ENCODE assay signal across 24 mouse cellular contexts in the genomic region with DNA sequence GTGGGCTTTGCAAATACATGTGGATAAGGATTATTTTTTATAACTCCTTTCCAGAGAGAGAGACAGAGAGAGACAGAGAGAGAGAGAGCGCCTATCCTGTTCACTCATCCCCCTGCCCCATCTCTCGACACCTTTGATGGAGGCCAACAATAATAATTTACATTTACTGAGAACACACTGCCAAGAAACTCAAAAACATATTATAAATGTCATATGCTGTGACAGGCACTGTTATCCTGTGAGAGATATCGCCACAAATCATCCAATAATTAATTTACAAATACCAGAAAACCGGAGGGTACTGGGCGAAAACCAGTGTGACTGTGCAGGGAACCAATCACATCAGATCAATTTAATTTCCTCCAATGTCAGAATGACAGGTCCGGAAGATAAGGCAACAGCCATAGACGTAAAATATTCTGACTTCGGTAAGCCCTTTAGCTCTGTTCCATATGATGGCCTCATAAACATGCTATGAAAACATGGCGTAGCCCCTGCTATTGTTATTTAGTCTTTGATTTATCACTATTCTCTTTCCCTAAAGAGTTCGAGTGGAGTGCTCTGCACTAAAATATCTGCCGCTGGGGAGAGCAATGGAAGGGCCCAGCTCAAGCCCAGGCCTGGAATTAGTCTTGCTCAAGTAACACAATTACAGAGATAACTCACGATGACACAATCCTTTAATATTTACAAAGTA.
DNase-seq lines count a peak whose midpoint lies in the region; ATAC-seq and TF ChIP-seq lines count a peak whose summit lies in the region.
"Had no signal": no experiment of that assay in that cellular context is flagged by ENCODE, and none has a peak within 500 bp of the region (broad histone marks: within the 10 kb centered on the region; RNA-seq: fewer than 3 reads in every experiment).

No protein-coding gene starts in this region.

- peaks cover 17% of the 10 kb centered on the region for H3K4me1 ChIP-seq in hindbrain, embryonic 10.5 days (replicated peaks)
- H3K4me1 ChIP-seq in hindbrain, embryonic 11.5 days (replicated peaks; ENCODE audit: control insufficient read depth, insufficient read depth, low read length): no peaks in the 10 kb centered on the region
- H3K4me1 ChIP-seq in kidney, postnatal 0 days (replicated peaks; ENCODE audit: insufficient read depth, low read length): no peaks in the 10 kb centered on the region
- H3K4me1 ChIP-seq in midbrain, embryonic 13.5 days (replicated peaks): peaks cover 16% of the 10 kb centered on the region
- no peaks in the 10 kb centered on the region; the same call in 1 of the 2 replicates for H3K4me1 ChIP-seq in midbrain, postnatal 0 days (ENCODE audit: insufficient read depth, low read length)
- H3K4me1 ChIP-seq in midbrain, embryonic 15.5 days: peaks cover 11% of the 10 kb centered on the region
- H3K4me1 ChIP-seq: embryonic facial prominence, embryonic 13.5 days; heart, embryonic 15.5 days; liver, embryonic 12.5 days had no signal

- no peak for DNase-seq in hindbrain, embryonic 10.5 days (ENCODE audit: low spot score)
- DNase-seq in hindbrain, embryonic 11.5 days (ENCODE audit: low spot score): no peak
- DNase-seq in kidney, postnatal 0 days (ENCODE audit: low spot score): peak; percentile 65
- DNase-seq in kidney, adult 8-10 months: no peak
- no peak for DNase-seq in midbrain, postnatal 0 days (ENCODE audit: low spot score)
- DNase-seq in layer of hippocampus, postnatal 36 days: no peak
- DNase-seq: adrenal gland, postnatal 14 days; cerebellum, adult 2 months; cerebellum, postnatal 36 days; embryo, embryonic 11 days; gastrocnemius, adult 2 months; heart, postnatal 36 days; kidney, postnatal 4 days; lung, adult 18-20 months; thymus, adult 18-20 months; thymus, postnatal 36 days had no signal

- H3K4me3 ChIP-seq in hindbrain, embryonic 10.5 days: no peak overlapping the region
- H3K4me3 ChIP-seq in hindbrain, embryonic 11.5 days (ENCODE audit: low read depth, low read length): no peak overlapping the region
- no peak overlapping the region for H3K4me3 ChIP-seq in kidney, postnatal 0 days (replicated peaks; ENCODE audit: low read depth, low read length)
- no peak overlapping the region for H3K4me3 ChIP-seq in midbrain, embryonic 13.5 days (replicated peaks)
- no peak overlapping the region for H3K4me3 ChIP-seq in midbrain, postnatal 0 days (ENCODE audit: low read depth, low read length)
- H3K4me3 ChIP-seq in midbrain, embryonic 15.5 days: no peak overlapping the region
- H3K4me3 ChIP-seq: embryonic facial prominence, embryonic 13.5 days; erythroblast, embryonic 14.5 days; forebrain, embryonic 12.5 days; gastrocnemius, adult 2 months; heart, embryonic 15.5 days; limb, embryonic 13.5 days; liver, embryonic 12.5 days had no signal

- no peak for TF ChIP-seq CTCF in kidney, postnatal 0 days (IDR thresholded peaks at IDR 0.05; ENCODE audit: low read depth)
- no peak for TF ChIP-seq CTCF in midbrain, postnatal 0 days (IDR thresholded peaks at IDR 0.05)

- no peaks in the 10 kb centered on the region for H3K36me3 ChIP-seq in hindbrain, embryonic 10.5 days
- no peaks in the 10 kb centered on the region for H3K36me3 ChIP-seq in hindbrain, embryonic 11.5 days (ENCODE audit: control insufficient read depth, insufficient read depth, low read length)
- H3K36me3 ChIP-seq in kidney, postnatal 0 days (ENCODE audit: insufficient read depth, low read length): no peaks in the 10 kb centered on the region
- no peaks in the 10 kb centered on the region for H3K36me3 ChIP-seq in midbrain, embryonic 13.5 days
- no peaks in the 10 kb centered on the region for H3K36me3 ChIP-seq in midbrain, postnatal 0 days (ENCODE audit: insufficient read depth, low read length)
- H3K36me3 ChIP-seq in midbrain, embryonic 15.5 days (replicated peaks): no peaks in the 10 kb centered on the region
- H3K36me3 ChIP-seq: embryonic facial prominence, embryonic 13.5 days; forebrain, embryonic 12.5 days; heart, embryonic 15.5 days; limb, embryonic 13.5 days; liver, embryonic 12.5 days had no signal

- no peak for ATAC-seq in hindbrain, embryonic 11.5 days (ENCODE audit: low FRiP score)
- no peak for ATAC-seq in kidney, postnatal 0 days (replicated peaks; ENCODE audit: low FRiP score, low read depth)
- ATAC-seq in midbrain, embryonic 13.5 days: no peak
- no peak for ATAC-seq in midbrain, postnatal 0 days (ENCODE audit: low FRiP score)
- ATAC-seq in midbrain, embryonic 15.5 days (replicated peaks): no peak
- ATAC-seq: liver, embryonic 12.5 days had no signal

- H3K4me2 ChIP-seq in hindbrain, embryonic 11.5 days (replicated peaks; ENCODE audit: low read depth, low read length): no peak overlapping the region
- H3K4me2 ChIP-seq in kidney, postnatal 0 days (ENCODE audit: low read length): no peak overlapping the region
- no peak overlapping the region for H3K4me2 ChIP-seq in midbrain, embryonic 13.5 days (replicated peaks)
- H3K4me2 ChIP-seq in midbrain, postnatal 0 days (ENCODE audit: low read depth, low read length, poor library complexity, severe bottlenecking): no peak overlapping the region
- no peak overlapping the region for H3K4me2 ChIP-seq in midbrain, embryonic 15.5 days
- H3K4me2 ChIP-seq: embryonic facial prominence, embryonic 13.5 days; forebrain, embryonic 12.5 days; heart, embryonic 15.5 days; limb, embryonic 13.5 days; liver, embryonic 12.5 days had no signal

- WGBS in hindbrain, embryonic 10.5 days: 83% methylated on average over 12 of the region's 12 CpGs
- WGBS in hindbrain, embryonic 11.5 days: 75% methylated on average over 12 of the region's 12 CpGs
- WGBS in kidney, postnatal 0 days: 52% methylated on average over 12 of the region's 12 CpGs
- 76% methylated on average over 12 of the region's 12 CpGs for WGBS in midbrain, embryonic 13.5 days
- WGBS in midbrain, postnatal 0 days: 70% methylated on average over 12 of the region's 12 CpGs
- WGBS in midbrain, embryonic 15.5 days: 70% methylated on average over 12 of the region's 12 CpGs

- peak overlapping the region; percentile 83 for H3K27ac ChIP-seq in hindbrain, embryonic 10.5 days
- no peak overlapping the region for H3K27ac ChIP-seq in hindbrain, embryonic 11.5 days (ENCODE audit: low read depth, low read length)
- H3K27ac ChIP-seq in kidney, postnatal 0 days: no peak overlapping the region
- 0 out of 2 replicates have a peak overlapping the region, but pooled peaks have one; percentile 48 for H3K27ac ChIP-seq in midbrain, embryonic 13.5 days
- H3K27ac ChIP-seq in midbrain, postnatal 0 days (ENCODE audit: low read depth, low read length): no peak overlapping the region
- H3K27ac ChIP-seq in midbrain, embryonic 15.5 days: 0 out of 2 replicates have a peak overlapping the region, but pooled peaks have one; percentile 5
- H3K27ac ChIP-seq: embryonic facial prominence, embryonic 13.5 days; forebrain, embryonic 12.5 days; gastrocnemius, adult 2 months; heart, embryonic 15.5 days; limb, embryonic 13.5 days; liver, embryonic 12.5 days had no signal

- no peaks in the 10 kb centered on the region for H3K27me3 ChIP-seq in hindbrain, embryonic 10.5 days (ENCODE audit: insufficient read depth, poor library complexity, severe bottlenecking)
- no peaks in the 10 kb centered on the region for H3K27me3 ChIP-seq in hindbrain, embryonic 11.5 days (ENCODE audit: control insufficient read depth, insufficient read depth, low read length)
- no peaks in the 10 kb centered on the region for H3K27me3 ChIP-seq in kidney, postnatal 0 days (ENCODE audit: insufficient read depth, low read length)
- H3K27me3 ChIP-seq in midbrain, embryonic 13.5 days: no peaks in the 10 kb centered on the region
- no peaks in the 10 kb centered on the region for H3K27me3 ChIP-seq in midbrain, postnatal 0 days (ENCODE audit: insufficient read depth, low read length)
- H3K27me3 ChIP-seq in midbrain, embryonic 15.5 days (replicated peaks): no peaks in the 10 kb centered on the region
- H3K27me3 ChIP-seq: embryonic facial prominence, embryonic 13.5 days; forebrain, embryonic 12.5 days; heart, embryonic 15.5 days; limb, embryonic 13.5 days; liver, embryonic 12.5 days had no signal

- no peak overlapping the region for H3K9ac ChIP-seq in hindbrain, embryonic 11.5 days (ENCODE audit: low read depth, low read length)
- H3K9ac ChIP-seq in kidney, postnatal 0 days (ENCODE audit: low read depth, low read length): no peak overlapping the region
- H3K9ac ChIP-seq in midbrain, embryonic 13.5 days (replicated peaks): no peak overlapping the region
- H3K9ac ChIP-seq in midbrain, postnatal 0 days (replicated peaks; ENCODE audit: low read length, poor library complexity, severe bottlenecking): no peak overlapping the region
- H3K9ac ChIP-seq in midbrain, embryonic 15.5 days: no peak overlapping the region
- H3K9ac ChIP-seq: embryonic facial prominence, embryonic 13.5 days; forebrain, embryonic 12.5 days; heart, embryonic 15.5 days; limb, embryonic 13.5 days; liver, embryonic 12.5 days had no signal

- H3K9me3 ChIP-seq in hindbrain, embryonic 10.5 days: no peaks in the 10 kb centered on the region
- no peaks in the 10 kb centered on the region for H3K9me3 ChIP-seq in hindbrain, embryonic 11.5 days (ENCODE audit: control insufficient read depth, low read length)
- H3K9me3 ChIP-seq in kidney, postnatal 0 days (replicated peaks; ENCODE audit: low read length): no peaks in the 10 kb centered on the region
- no peaks in the 10 kb centered on the region for H3K9me3 ChIP-seq in midbrain, embryonic 13.5 days
- no peaks in the 10 kb centered on the region for H3K9me3 ChIP-seq in midbrain, postnatal 0 days (ENCODE audit: low read length)
- H3K9me3 ChIP-seq in midbrain, embryonic 15.5 days: no peaks in the 10 kb centered on the region
- H3K9me3 ChIP-seq: embryonic facial prominence, embryonic 13.5 days; forebrain, embryonic 12.5 days; heart, embryonic 15.5 days; limb, embryonic 13.5 days; liver, embryonic 12.5 days had no signal

Comparison
In these comparisons a context has a peak if more than half of its experiments do, and no peak if none do; other contexts are left out.
1. H3K27ac ChIP-seq: peak in hindbrain, embryonic 10.5 days (single experiment), midbrain, embryonic 13.5 days (single experiment) and midbrain, embryonic 15.5 days (single experiment); none in hindbrain, embryonic 11.5 days (single experiment), kidney, postnatal 0 days (single experiment) and midbrain, postnatal 0 days (single experiment).